Mouse (Mus musculus) liver, adult 2 months (tissue): ENCODE measurements around the gene Slc7a8. TPM values are rescaled to one million over a fixed set of nuclear protein-coding genes. Genes with fewer than 3 reads are reported as not detected.

ENCODE experiments used
- DNase-seq: peaks from one replicate; pipeline ENCODE4 v3.0.0-alpha.2; 2011; ENCODE audit warnings: low read depth, low spot score; ENCODE audit errors: extremely low read depth
- H3K27ac ChIP-seq: fragments of 200-500 bp; replicated peaks from 2 replicates; pipeline ENCODE4 v1.5.1; 2012; ENCODE audit warnings: low read depth, mild to moderate bottlenecking, control low read depth, inconsistent platforms, low read length; ENCODE audit not compliant: insufficient read depth
- H3K27me3 ChIP-seq: fragments of 200-500 bp; 2 replicates; pipeline ENCODE4 v1.6.1; 2012; ENCODE audit warnings: mild to moderate bottlenecking, moderate library complexity, low read length, inconsistent platforms; ENCODE audit not compliant: control insufficient read depth, insufficient read depth
- H3K36me3 ChIP-seq: fragments of 200-500 bp; 2 replicates; pipeline ENCODE4 v1.6.1; 2012; ENCODE audit warnings: low read length, inconsistent platforms; ENCODE audit not compliant: control insufficient read depth, insufficient read depth
- H3K4me1 ChIP-seq: fragments of 200-500 bp; 2 replicates; pipeline ENCODE4 v1.6.1; 2011; ENCODE audit warnings: low read length; ENCODE audit not compliant: control insufficient read depth, insufficient read depth
- H3K4me3 ChIP-seq: fragments of 200-500 bp; 2 replicates; pipeline ENCODE4 v1.5.1; 2011; ENCODE audit warnings: low read depth, mild to moderate bottlenecking, control low read depth, low read length, moderate library complexity; ENCODE audit not compliant: insufficient read depth
- H3K79me2 ChIP-seq: fragments of 200-500 bp; 2 replicates; pipeline ENCODE4 v1.6.1; 2012; ENCODE audit warnings: inconsistent platforms, mild to moderate bottlenecking, low read length, moderate library complexity; ENCODE audit not compliant: control insufficient read depth, insufficient read depth
- H3K9ac ChIP-seq: fragments of 200-500 bp; 2 replicates; pipeline ENCODE4 v1.6.1; 2012; ENCODE audit warnings: low read depth, mild to moderate bottlenecking, control low read depth, inconsistent platforms, low read length
- CTCF ChIP-seq: fragments of 200-500 bp; IDR thresholded peaks from 2 replicates; pipeline ENCODE4 v1.5.1; 2011; ENCODE audit warnings: low read depth, low read length, control low read depth
- POLR2A ChIP-seq: fragments of 200-500 bp; IDR thresholded peaks from 2 replicates; pipeline ENCODE4 v1.6.1; 2011; ENCODE audit warnings: low read length, control low read depth; ENCODE audit not compliant: insufficient read depth; ENCODE audit errors: extremely low read depth
- WGBS: fragments of 180-500 bp; shearing (Covaris S2); methylation state at CpG from one replicate; pipeline ENCODE4 v1.1.7; 2018; 5-methylcytosine and 5-hydroxymethylcytosine counted together
- polyA plus RNA-seq: library from polyadenylated mRNA; depleted of rRNA; stranded (reverse); fragments of >200 nt; gene quantifications from 2 replicates; pipeline ENCODE4 v1.2.3, GENCODE M21; 2012; rRNA removed
- total RNA-seq: library from RNA; depleted of rRNA; stranded (reverse); fragments of >200 nt; gene quantifications from 2 replicates; pipeline ENCODE4 v1.2.3, GENCODE M21; 2014; rRNA removed

The Slc7a8 gene
- total and polyA plus RNA-seq, 2 experiments = 1.0 to 2.9 TPM

DNA sequence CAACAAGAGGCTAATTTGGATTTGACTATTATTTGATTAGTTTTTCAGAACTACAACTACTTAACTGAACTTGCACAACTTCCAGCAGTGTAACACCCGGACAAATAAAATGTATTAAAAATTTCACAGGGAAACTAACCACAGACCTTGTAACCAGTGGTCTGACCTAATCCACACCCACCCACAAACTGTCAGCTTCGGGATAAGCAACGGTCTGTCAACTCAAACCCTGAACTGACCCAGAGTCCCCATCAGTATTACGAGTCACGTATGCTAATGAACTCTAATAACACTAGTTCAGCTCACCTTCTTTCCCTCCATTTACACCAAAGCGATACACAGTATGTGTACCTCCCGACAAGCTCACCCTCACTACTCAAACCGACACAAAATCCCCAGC is 96.3 kb downstream of the Slc7a8 start:
- Histone ChIP-seq H3K9ac (peak overlapping the region; percentile 96), H3K27me3 (no peaks in the 10 kb centered on the region), H3K79me2 (peaks cover 27% of the 10 kb centered on the region; the same call in 1 of the 2 replicates), H3K4me3 (peak overlapping the region; percentile 90), H3K27ac (peak overlapping the region; percentile 96), H3K36me3 (peaks cover 25% of the 10 kb centered on the region), H3K4me1 (peaks cover 7% of the 10 kb centered on the region)
- peak; percentile 52 for DNase-seq
- TF ChIP-seq POLR2A = no peak
- no peak for TF ChIP-seq CTCF
- WGBS = under 1% methylated on average over 8 of the region's 8 CpGs

DNA sequence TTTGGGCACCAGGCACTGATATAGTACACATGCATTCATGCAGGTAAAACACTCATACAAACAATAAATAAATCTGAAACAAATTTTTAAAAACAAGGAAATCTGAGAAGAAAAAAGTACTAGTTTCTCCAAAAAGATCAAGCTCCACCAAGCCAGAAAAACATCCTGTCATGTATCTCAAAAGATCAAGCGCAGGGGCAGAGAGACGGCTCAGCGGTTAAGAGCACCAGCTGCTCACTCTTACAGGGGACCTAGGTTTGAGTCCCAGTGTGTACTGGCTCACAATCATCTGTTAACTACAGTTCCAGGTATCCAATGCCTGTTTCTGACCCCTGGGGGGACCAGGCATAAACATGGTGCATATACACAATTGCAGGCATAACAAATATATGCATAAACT is 99.3 kb downstream of the Slc7a8 start:
- 76% methylated on average over 3 of the region's 3 CpGs for WGBS
- Histone ChIP-seq H3K4me3 (no peak overlapping the region), H3K79me2 (peaks cover 20% of the 10 kb centered on the region; the same call in 1 of the 2 replicates), H3K27me3 (no peaks in the 10 kb centered on the region), H3K9ac (no peak overlapping the region), H3K27ac (no peak overlapping the region), H3K4me1 (peaks cover 6% of the 10 kb centered on the region), H3K36me3 (peaks cover 23% of the 10 kb centered on the region)
- DNase-seq = no peak
- TF ChIP-seq POLR2A = no peak

DNA sequence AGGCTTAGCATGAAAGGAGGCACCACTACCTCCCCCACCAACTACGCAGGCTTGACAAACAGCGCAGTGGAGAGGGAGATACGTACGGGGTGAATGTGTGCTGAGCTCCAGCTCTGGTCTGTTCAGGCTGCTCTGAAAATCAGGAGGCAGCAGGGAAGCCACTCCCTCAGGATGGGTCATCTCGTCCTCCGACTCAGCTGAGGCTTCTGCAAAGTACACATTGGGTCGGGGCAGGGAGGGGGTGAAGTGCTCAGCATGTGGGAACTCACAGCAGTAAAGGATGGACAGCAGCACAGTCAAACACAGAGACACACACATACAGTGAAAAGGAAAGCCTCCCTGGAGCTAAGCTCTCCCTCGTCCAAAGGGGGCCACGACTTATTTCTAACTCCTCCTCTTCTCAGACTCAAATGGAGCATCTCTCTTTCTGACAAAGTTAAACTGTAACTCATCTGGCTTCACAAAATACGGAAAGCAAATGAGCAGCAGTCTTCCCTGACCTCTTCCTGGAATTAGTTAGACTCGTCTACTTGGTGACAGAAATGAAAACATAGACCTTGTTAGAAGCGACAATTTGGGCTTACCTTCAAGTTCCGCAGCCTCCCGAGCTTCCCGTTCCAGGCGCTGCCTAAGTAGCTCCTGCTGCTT is 103.0 kb downstream of the Slc7a8 start:
- Histone ChIP-seq H3K4me1 (peaks cover 6% of the 10 kb centered on the region), H3K9ac (no peak overlapping the region), H3K79me2 (peaks cover 12% of the 10 kb centered on the region; the same call in 1 of the 2 replicates), H3K4me3 (no peak overlapping the region), H3K27ac (no peak overlapping the region; the same call in 1 of the 2 replicates), H3K36me3 (peaks cover 40% of the 10 kb centered on the region), H3K27me3 (no peaks in the 10 kb centered on the region)
- peak; percentile 64 for DNase-seq
- no peak for TF ChIP-seq POLR2A
- no peak for TF ChIP-seq CTCF
- 28% methylated on average over 16 of the region's 16 CpGs for WGBS

DNA sequence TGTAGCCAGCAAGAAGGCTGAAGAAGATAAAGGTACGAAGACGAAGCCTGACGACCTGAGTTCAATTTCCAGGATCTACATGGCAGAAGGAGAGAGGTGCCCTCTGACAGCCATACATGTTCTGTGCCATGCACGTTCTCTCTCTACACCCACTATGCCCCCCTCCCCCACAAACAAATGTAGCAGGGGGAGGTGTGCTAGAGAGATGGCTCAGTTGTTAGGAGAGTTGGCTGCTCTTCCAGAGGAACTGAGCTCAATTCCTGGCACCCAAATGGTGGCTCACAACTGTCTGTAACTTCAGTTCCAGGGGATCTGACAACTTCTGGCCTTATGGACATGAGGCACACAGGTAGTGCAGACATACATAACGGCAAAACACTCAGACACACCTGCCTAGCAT is 105.5 kb downstream of the Slc7a8 start:
- TF ChIP-seq POLR2A = no peak
- no peak for TF ChIP-seq CTCF
- 86% methylated on average over 5 of the region's 5 CpGs for WGBS
- no peak for DNase-seq
- H3K36me3 ChIP-seq = peaks cover 41% of the 10 kb centered on the region
- peaks cover 2% of the 10 kb centered on the region; the same call in 1 of the 2 replicates for H3K4me1 ChIP-seq
- no peak overlapping the region for H3K4me3 ChIP-seq
- H3K79me2 ChIP-seq = peaks cover 5% of the 10 kb centered on the region; the same call in 1 of the 2 replicates
- H3K27me3 ChIP-seq = no peaks in the 10 kb centered on the region
- no peak overlapping the region for H3K27ac ChIP-seq
- no peak overlapping the region for H3K9ac ChIP-seq

DNA sequence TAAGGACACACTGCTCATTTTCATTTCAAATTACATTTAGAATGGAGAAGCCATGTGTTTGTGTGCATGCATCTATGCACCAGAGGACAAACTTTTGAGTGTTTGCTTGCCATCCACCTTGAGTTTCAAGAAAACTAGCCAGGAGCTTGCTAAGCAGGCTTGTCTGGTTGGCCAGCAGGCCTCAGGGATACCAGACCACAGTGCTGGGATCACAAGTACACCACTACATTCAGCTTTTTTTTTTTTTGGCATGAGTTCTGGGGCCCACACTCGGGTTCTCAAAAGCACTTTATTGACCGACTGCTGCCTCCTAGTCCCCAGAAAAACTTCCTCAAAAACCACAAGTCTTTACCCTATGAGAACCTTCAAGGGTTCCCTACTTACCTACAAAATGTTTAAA is 107.4 kb downstream of the Slc7a8 start:
- Histone ChIP-seq H3K36me3 (peaks cover 41% of the 10 kb centered on the region), H3K27ac (no peak overlapping the region), H3K4me1 (0 out of 2 replicates have a peak, but pooled peaks cover 2% of the 10 kb centered on the region), H3K4me3 (no peak overlapping the region), H3K9ac (no peak overlapping the region), H3K27me3 (no peaks in the 10 kb centered on the region), H3K79me2 (0 out of 2 replicates have a peak, but pooled peaks cover 4% of the 10 kb centered on the region)
- DNase-seq = no peak
- TF ChIP-seq CTCF (no peak), POLR2A (no peak)
- WGBS = 63% methylated on average over 2 of the region's 2 CpGs

Other genes with a start within 250 kb of the Slc7a8 start
- 13.7 and 13.8 TPM in 2 replicates for gene Haus4, start 227.3 kb downstream of the Slc7a8 start, total RNA-seq
- gene Haus4, start 227.3 kb downstream of the Slc7a8 start, polyA plus RNA-seq = 7.4 and 10.9 TPM in 2 replicates
- 3.8 TPM in 2 replicates for gene Ajuba, start 204.4 kb downstream of the Slc7a8 start, total RNA-seq
- 9.9 and 12.2 TPM in 2 replicates for gene Ajuba, start 204.4 kb downstream of the Slc7a8 start, polyA plus RNA-seq
- gene 4931414P19Rik, start 176.0 kb downstream of the Slc7a8 start, total RNA-seq = 3.0 and 3.1 TPM in 2 replicates
- gene 4931414P19Rik, start 176.0 kb downstream of the Slc7a8 start, polyA plus RNA-seq = 2.6 and 4.3 TPM in 2 replicates
- 179 and 181 TPM in 2 replicates for gene Psmb5, start 163.9 kb downstream of the Slc7a8 start, total RNA-seq
- gene Psmb5, start 163.9 kb downstream of the Slc7a8 start, polyA plus RNA-seq = 217 and 221 TPM in 2 replicates
- not detected in 2 replicates for gene Psmb11, start 160.5 kb downstream of the Slc7a8 start, total RNA-seq
- gene Psmb11, start 160.5 kb downstream of the Slc7a8 start, polyA plus RNA-seq = not detected in 2 replicates
- gene Gm17606, start 141.0 kb downstream of the Slc7a8 start, total RNA-seq = not detected in 2 replicates
- not detected in 2 replicates for gene Gm17606, start 141.0 kb downstream of the Slc7a8 start, polyA plus RNA-seq
- 0.09 and 0.27 TPM in 2 replicates for gene Cdh24, start 140.6 kb downstream of the Slc7a8 start, total RNA-seq
- gene Cdh24, start 140.6 kb downstream of the Slc7a8 start, polyA plus RNA-seq = 0.37 and 0.73 TPM in 2 replicates
- gene 1700123O20Rik, start 95.7 kb downstream of the Slc7a8 start, total RNA-seq = 30.6 and 36.0 TPM in 2 replicates
- 36.7 and 39.0 TPM in 2 replicates for gene 1700123O20Rik, start 95.7 kb downstream of the Slc7a8 start, polyA plus RNA-seq
- gene Acin1, start 95.0 kb downstream of the Slc7a8 start, total RNA-seq = 39.7 and 44.3 TPM in 2 replicates
- gene Acin1, start 95.0 kb downstream of the Slc7a8 start, polyA plus RNA-seq = 39.0 and 49.1 TPM in 2 replicates
- gene Gm29776, start 83.1 kb downstream of the Slc7a8 start, total RNA-seq = not detected in 2 replicates
- gene Gm29776, start 83.1 kb downstream of the Slc7a8 start, polyA plus RNA-seq = not detected in 2 replicates
- gene Cebpe, start 69.8 kb downstream of the Slc7a8 start, total RNA-seq = 5.6 and 7.9 TPM in 2 replicates
- gene Cebpe, start 69.8 kb downstream of the Slc7a8 start, polyA plus RNA-seq = 12.4 and 12.9 TPM in 2 replicates
- gene Rnf212b, start 32.2 kb upstream of the Slc7a8 start, total RNA-seq = not detected in 2 replicates
- gene Rnf212b, start 32.2 kb upstream of the Slc7a8 start, polyA plus RNA-seq = not detected in 2 replicates
- 1.9 and 2.5 TPM in 2 replicates for gene Homez, start 89.0 kb upstream of the Slc7a8 start, total RNA-seq
- 2.1 and 3.3 TPM in 2 replicates for gene Homez, start 89.0 kb upstream of the Slc7a8 start, polyA plus RNA-seq
- 4.9 and 6.4 TPM in 2 replicates for gene Ppp1r3e, start 95.6 kb upstream of the Slc7a8 start, total RNA-seq
- 7.5 and 8.7 TPM in 2 replicates for gene Ppp1r3e, start 95.6 kb upstream of the Slc7a8 start, polyA plus RNA-seq
- gene Bcl2l2, start 101.4 kb upstream of the Slc7a8 start, total RNA-seq = 14.1 and 17.2 TPM in 2 replicates
- 17.3 and 19.5 TPM in 2 replicates for gene Bcl2l2, start 101.4 kb upstream of the Slc7a8 start, polyA plus RNA-seq
- gene Gm20521, start 101.5 kb upstream of the Slc7a8 start, total RNA-seq = 0.13 TPM in 1 of 2 replicates, not detected in the other
- gene Gm20521, start 101.5 kb upstream of the Slc7a8 start, polyA plus RNA-seq = 7.9 TPM in 1 of 2 replicates, not detected in the other
- 29.7 and 37.8 TPM in 2 replicates for gene Pabpn1, start 110.6 kb upstream of the Slc7a8 start, total RNA-seq
- 65.4 and 89.4 TPM in 2 replicates for gene Pabpn1, start 110.6 kb upstream of the Slc7a8 start, polyA plus RNA-seq
- gene Slc22a17, start 131.2 kb upstream of the Slc7a8 start, total RNA-seq = 0.46 and 0.81 TPM in 2 replicates
- 1.4 and 2.7 TPM in 2 replicates for gene Slc22a17, start 131.2 kb upstream of the Slc7a8 start, polyA plus RNA-seq
- under 0.01 and 0.20 TPM in 2 replicates for gene Efs, start 144.2 kb upstream of the Slc7a8 start, total RNA-seq
- 0.13 and 0.15 TPM in 2 replicates for gene Efs, start 144.2 kb upstream of the Slc7a8 start, polyA plus RNA-seq
- not detected in 2 replicates for gene Il25, start 150.7 kb upstream of the Slc7a8 start, total RNA-seq
- not detected in 2 replicates for gene Il25, start 150.7 kb upstream of the Slc7a8 start, polyA plus RNA-seq
- not detected in 2 replicates for gene Cmtm5, start 154.3 kb upstream of the Slc7a8 start, total RNA-seq
- not detected in 2 replicates for gene Cmtm5, start 154.3 kb upstream of the Slc7a8 start, polyA plus RNA-seq
- gene Myh6, start 185.0 kb upstream of the Slc7a8 start, total RNA-seq = 0.60 TPM in 1 of 2 replicates, not detected in the other
- 0.02 and 0.04 TPM in 2 replicates for gene Myh6, start 185.0 kb upstream of the Slc7a8 start, polyA plus RNA-seq
- not detected in 2 replicates for gene Gm17428, start 195.0 kb upstream of the Slc7a8 start, total RNA-seq
- gene Gm17428, start 195.0 kb upstream of the Slc7a8 start, polyA plus RNA-seq = not detected in 2 replicates
- 1.5 TPM in 1 of 2 replicates, not detected in the other for gene Myh7, start 212.7 kb upstream of the Slc7a8 start, total RNA-seq
- 0.02 TPM in 1 of 2 replicates, not detected in the other for gene Myh7, start 212.7 kb upstream of the Slc7a8 start, polyA plus RNA-seq
- 25.8 and 26.9 TPM in 2 replicates for gene Ngdn, start 233.5 kb upstream of the Slc7a8 start, total RNA-seq
- 6.9 and 8.1 TPM in 2 replicates for gene Ngdn, start 233.5 kb upstream of the Slc7a8 start, polyA plus RNA-seq